Mouse (Mus musculus) heart, postnatal 36 days (tissue): Measurements from ENCODE around the gene Megf11. TPM values are rescaled to one million over a fixed set of nuclear protein-coding genes. Genes with fewer than 3 reads are reported as not detected.
A peak's percentile ranks its signal among the peaks of the same experiment; 100 is the strongest.
"Not testable (repeated sequence)": the region's sequence is repeated elsewhere in the genome, so short reads cannot be mapped to it uniquely, and the experiment has no call there.

Source experiments
- DNase-seq, 2 experiments: peaks; one replicate each; pipeline ENCODE4 v3.0.0; 2021 to 2022
- intact Hi-C: fragments of 180-260 bp; cut with DNase I; formaldehyde crosslinking; loops from one replicate; pipeline ENCODE4 v1.15.1; 2025
- total RNA-seq, 2 experiments: library from RNA; stranded (reverse); gene quantifications; 2 replicates each; pipeline ENCODE4 v1.2.3; 2021

Megf11 gene
- total RNA-seq, 2 experiments from 2014 or later, result 1.6 to 4.6 TPM

DNA sequence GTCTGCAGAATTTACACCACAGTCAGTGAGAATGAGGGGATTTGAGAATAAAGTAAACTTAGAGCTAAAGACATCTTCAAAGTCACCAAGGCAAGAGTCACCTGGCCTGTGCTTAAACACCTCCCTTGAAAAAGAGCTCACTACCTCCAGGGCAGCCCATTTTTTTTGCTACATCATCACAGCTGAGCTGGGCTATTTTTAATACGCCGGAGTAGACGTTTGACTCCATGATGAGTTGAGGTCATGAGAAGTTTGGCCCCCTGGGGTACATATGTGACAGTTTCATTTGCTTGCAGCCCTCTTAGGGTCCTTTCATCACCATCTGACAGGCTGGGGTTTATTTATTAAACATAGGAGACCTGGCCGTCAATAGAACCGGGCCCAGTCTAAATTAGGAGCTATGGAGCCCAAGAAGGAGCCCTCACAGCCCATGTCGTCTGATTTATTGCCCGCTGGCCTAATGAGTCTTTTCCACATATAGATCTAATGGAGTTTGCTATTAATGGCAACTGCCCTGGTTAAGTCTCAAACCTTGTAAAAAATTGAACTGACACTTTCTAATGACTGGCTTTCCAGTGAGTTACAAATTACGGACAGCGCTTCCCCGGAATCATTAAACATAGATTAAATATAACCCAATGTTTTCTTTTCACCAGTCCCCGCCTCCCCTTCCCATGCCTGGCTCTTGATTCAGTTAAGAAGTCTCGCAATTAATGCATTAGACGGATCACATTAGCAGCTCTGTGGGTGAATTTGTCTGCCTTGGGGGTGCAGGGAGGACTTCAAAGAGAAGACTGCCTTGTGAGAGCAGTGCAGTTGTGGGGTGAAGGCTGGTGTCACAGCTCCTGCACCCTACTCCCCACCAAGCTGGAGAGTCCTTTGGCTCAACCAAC lies 301.9 kb downstream of the Megf11 start:
- no peak for DNase-seq

DNA sequence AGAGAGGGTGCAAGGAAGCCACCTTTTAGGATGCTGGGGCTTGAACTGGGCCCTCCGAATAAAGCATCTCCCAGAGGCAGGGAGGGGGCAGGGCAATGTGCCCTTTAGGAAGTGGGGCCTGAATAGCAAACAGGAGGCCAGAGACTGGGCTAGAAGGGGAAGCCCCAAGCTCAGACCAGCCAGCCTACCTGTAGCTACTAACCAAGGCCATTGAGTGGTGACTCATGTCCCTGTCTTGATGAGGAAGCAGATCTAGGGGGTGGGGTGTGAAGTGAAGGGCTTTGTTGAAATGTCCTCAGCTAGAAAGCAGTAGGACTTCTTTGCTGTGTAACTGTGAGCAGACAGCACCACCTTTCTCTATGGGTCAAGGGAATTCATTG lies 302.6 kb downstream of the Megf11 start:
- intact Hi-C loops, result no loop called here
- DNase-seq, result no peak

More for the DNA sequence above, 301.9 kb downstream of the Megf11 start:
- intact Hi-C loops, result no loop called here

DNA sequence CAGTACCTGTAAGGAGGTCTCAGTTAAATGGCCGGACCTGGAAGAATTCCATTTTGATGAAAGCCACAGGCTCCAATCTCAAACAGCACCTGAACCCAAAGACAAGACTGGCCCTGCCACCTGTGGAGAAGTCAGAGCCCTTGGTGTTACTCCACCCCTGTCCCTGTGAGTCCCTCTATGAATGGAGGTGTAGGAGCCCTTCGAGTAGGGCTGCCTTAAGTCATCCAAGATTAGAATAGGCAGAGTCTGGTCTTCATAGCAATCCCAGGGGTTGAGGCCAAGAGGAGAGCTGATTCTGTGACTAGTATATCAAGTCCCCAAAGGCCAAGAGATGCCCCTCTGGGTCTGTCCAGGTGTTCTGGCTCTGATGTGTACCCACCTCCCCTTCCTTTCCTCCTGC lies 305.3 kb downstream of the Megf11 start:
- DNase-seq, result no peak
- intact Hi-C loops, result loop anchor here (2.0 kb wide), 1 partner anchor 296 kb away; no protein-coding TSS in a partner anchor

DNA sequence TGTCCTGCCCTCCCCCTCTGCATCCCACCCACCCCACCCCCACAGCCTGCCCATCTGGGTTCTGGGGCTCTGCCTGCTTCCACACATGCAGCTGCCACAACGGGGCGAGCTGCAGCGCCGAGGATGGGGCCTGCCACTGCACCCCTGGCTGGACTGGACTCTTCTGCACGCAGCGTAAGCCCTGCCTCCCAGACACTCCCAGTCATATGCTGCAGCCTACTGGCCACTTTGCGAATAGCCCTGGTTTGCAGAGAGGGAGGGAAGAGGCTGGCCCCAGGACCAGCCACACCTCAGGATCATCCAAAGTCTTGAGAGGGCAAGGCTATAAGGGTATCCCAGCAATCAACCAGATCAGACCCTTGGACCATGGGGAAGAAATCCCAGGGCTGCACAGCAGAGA lies 305.8 kb downstream of the Megf11 start:
- intact Hi-C loops, result loop anchor here (2.0 kb wide), 1 partner anchor 296 kb away; no protein-coding TSS in a partner anchor
- peak in 1 of 2 experiments; percentile 43 for DNase-seq

DNA sequence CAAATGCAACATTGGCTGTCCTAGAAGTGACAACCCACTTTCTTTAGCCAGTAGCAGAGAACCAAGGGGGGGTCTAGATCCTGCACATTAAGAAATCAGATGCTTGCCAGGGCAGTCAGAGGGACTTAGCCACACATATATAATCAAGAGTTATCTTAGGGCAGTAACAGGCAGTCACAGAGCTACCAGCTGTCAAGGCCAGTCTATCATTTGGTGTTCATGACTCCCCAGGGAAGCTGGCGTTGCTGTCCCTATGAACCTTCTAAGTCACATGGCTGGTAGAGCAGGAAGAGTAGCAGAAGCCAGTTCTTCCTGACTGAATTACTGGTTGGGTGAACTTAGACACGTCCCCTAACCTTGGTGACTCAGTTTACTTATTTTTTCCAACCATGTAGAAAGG lies 307.7 kb downstream of the Megf11 start:
- no peak for DNase-seq
- intact Hi-C loops, result loop anchor here (2.0 kb wide), 1 partner anchor 346 kb away; no protein-coding TSS in a partner anchor

DNA sequence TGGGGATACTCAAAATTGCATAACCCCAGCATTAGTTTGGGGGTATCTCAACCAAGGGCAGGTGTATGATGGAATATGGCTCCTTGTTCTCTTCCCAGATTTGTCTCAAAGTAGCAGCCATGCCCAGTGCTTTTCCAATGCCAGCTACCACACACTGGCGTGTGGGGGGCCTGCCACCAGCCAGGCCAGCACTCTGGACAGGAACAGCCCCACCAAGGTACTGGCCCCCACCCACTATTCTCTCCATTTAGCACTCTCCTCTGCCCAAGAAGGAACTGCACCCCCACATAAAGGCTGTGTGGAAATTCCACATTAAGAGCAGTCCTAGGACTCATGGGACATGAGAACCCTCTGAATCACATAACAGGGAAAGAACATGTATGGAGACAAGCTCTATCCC lies 309.8 kb downstream of the Megf11 start:
- DNase-seq, result no peak
- intact Hi-C loops, result no loop called here

DNA sequence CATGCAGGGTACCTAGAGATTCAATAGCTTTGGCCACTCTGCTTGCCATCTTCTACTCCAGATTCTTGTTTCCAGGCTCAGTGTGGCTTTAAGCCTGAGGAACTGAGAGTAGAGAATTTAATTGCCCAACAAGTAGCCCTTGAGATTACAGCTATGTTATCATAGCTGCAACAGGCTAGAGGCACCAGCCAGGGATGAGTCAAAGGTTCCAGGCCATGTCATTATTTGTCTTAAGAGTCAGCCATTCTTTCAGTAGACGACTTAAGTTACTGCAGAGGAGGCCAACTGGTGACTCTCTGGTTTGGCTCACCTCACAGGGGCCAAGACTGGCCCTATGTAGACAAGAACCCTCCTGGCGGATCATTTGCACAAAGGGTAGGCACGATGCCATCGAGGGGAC lies 311.0 kb downstream of the Megf11 start:
- peak in 1 of 2 experiments; percentile 14 for DNase-seq
- intact Hi-C loops, result no loop called here

DNA sequence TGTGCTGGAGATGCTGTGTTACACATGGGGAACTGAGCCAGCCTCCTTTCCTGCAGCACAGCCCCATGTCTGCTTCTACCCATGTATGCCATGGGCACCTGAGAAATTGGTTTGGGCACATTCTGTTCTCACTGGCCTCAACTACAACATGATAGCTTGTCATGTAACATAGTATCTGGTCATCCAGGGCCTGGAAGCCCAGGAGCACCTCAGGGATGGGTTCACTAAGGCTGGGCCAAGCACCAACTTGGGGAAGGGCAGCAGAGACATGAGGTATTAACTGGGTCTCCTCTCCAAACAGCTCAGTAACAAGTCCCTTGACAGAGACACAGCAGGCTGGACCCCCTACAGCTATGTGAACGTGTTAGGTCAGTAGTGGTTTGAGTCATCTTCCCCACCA lies 311.6 kb downstream of the Megf11 start:
- DNase-seq, result no peak
- intact Hi-C loops, result no loop called here

DNA sequence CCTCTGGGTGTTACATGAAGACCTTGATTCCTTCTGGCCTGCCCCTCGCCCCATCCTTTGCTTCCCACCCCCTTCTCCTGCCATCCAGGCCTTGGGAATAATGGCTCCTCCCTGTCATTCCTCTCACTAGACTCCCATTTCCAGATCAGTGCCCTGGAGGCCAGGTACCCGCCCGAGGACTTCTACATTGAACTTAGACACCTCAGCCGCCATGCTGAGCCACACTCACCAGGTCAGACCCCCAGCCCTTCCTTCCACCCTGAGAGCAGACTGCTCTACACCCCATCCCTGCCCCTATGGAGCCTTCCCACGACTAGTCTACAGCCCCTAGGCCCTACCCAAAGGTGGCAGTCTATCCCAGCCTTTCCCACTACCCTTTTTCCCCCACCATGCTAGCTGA lies 312.3 kb downstream of the Megf11 start:
- intact Hi-C loops, result no loop called here
- DNase-seq, result no peak

DNA sequence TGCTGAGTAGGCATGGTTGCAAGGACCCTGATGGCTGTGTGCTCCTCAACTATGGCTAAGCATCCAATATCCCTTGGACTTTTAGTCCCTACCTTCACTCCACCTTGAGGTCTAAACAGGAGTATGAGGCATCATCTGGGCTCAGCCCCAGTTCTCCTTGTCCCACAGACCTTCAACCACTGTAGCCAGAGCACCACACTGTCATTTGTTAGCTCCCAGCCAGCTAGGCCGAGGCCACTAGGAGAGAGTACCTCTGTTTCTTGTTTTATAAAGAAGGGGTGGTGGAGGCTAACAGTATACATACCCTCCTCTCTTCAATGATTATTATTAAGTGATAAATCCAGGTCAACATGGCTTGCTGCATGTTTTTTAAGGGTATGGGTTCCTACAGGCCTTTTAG lies 313.2 kb downstream of the Megf11 start:
- intact Hi-C loops, result no loop called here
- no peak for DNase-seq

DNA sequence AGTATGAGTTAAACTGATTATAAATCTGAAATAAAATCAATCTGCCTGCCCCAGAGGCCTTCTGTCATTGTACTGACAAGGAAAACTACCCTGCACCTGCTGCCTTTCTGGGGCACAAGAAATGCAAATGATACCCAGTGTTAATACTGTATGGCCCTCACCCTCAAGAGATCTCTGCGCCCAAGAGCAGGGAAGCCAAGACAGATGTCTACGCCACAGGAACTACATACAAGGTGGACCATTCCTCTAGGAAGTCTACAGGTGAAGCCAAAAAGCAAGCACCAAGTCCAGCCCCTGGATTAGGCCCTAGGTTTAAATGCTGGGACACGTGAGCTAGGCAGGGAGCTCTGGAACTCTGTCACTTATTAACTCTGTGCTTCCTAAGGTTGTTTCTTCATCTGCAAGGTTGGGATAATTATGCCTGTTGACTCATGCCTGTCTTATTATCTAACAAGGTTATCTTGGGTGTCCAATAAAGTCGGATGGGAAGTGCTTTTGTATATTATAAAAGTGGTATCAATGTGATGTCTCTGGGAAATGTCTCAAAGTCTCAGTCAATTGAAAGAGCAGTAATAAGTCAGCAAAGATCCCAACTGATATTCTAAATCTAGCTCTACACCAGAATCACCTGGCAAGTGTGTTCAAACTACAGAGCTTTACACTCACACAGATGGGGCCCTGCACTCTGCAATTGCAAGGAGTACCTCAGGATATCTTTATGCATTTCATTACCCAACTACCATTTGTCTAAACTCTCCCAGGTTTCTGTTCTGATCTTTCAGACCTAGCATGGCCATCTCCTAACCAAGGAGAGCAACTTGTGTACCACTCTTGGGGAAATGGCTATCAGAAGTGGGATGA lies 315.3 kb downstream of the Megf11 start:
- no peak for DNase-seq
- intact Hi-C loops, result no loop called here

DNA sequence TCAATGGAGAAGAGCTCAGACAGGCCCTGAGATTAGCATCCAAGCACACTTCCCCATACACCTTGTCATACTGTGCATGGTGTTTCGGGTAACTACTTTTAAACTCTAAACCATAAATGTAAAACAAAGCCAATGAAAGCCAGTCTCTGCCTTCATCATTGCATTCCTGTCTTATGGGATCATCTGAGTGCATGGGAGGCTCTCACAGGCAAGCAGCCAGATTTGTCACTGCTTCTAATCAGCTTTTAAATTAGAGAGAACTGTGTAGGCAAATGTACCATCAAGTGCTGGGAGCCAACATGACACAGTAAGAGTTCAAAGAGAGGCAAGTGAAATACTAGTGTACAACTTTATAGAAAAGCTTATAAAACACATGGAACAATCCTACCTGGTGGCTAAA lies 316.2 kb downstream of the Megf11 start:
- no peak for DNase-seq
- intact Hi-C loops, result no loop called here

DNA sequence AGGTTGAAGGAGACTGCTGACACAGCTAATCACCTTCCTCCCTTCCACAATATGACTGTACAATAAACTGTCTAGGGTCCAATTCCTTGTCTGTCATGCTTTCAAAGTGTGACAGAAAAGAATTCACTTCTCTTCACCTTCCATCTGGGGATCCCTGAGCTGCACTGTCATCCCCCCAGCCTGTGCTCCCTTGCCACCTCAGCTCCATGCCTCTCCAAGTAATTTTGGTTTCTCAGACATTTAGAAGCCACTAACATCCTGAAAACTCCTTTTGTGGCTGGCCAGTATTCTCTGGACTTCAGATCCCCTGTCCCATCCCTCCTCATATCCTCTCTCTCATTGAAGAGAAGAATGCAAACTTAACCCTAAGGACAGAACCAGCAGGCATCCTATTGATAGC lies 317.0 kb downstream of the Megf11 start:
- intact Hi-C loops, result no loop called here
- no peak for DNase-seq

DNA sequence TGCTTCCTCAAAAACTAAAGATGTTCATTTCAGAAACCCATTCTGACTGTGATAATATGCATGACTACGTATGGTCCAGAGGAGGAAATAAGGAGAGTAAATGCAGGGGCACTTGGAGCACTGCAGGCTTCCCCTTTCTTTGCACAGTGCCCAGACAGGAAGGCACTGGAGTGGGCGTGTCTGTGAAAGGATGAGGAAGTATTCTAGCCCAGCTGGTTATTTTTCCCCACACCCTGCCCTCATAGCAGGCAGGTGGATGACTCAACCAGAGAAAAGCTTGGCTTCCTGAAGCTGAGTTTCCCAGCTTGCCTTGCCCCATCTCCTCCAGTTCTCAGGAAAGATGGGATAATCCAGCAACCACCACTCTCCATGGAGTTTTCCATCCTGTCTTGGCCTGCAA lies 317.5 kb downstream of the Megf11 start:
- intact Hi-C loops, result no loop called here
- peak; percentile 17 to 25 for DNase-seq

DNA sequence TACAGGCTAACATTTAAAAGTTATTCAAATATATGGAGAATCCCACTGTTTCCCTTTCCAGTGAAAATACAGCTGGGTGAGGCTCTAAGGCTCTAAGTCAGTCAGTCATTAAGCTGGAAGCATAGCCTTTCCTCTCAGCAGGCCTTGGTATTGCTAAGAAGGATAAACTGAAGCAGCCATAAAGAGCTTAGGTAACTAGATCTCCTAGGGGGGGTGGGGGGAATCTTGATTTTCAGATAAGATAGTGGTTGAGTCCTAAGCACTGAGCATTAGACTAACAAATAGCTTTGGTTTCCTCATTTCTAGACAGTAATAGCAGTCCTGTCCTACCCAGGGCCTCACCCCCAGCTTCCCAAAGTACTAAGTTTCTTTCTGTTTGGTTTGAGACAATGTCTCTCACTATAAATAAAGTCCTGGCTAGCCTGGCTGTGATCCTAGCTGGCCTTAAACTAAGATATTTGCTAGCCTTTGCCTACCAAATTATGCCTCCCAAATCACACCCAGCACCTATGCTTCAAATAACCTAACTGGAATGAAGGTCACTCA lies 318.1 kb downstream of the Megf11 start:
- no peak for DNase-seq
- intact Hi-C loops, result no loop called here

DNA sequence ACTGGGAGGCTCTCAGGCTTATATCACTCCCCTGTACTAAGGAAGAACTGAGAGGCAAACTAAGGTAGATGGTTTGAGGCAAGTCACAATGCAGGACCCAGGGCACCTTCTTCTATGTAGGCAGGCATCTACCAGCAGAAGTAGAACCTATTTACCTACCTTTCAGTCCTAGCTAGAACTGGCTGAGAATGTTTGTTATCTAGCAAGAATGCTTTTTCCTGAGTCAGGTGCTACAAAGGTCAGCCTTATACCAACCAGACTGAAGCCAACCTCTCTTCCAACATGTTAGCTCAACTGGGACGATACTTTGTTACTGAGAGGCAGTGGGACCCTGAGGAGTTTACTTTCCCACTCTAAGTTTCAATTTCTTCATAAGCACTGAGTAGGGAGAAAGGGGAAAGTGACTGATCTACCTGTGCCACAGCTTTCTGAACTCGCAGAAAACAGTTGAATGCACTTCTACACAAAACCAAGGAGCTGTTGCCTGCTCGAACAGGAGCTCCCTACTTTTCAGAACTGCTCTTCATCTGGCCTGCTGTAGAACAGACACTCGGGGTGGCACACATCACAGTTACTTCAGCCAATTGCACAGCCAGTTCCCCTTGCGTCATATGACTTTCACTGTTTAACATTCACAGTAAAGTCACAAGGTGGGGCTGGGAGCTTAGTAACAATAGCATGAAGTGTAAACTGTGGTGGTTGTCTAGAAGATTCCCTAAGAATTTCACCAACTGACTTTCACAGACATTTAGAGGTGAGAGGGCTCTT lies 318.8 kb downstream of the Megf11 start:
- intact Hi-C loops, result no loop called here
- no peak for DNase-seq

DNA sequence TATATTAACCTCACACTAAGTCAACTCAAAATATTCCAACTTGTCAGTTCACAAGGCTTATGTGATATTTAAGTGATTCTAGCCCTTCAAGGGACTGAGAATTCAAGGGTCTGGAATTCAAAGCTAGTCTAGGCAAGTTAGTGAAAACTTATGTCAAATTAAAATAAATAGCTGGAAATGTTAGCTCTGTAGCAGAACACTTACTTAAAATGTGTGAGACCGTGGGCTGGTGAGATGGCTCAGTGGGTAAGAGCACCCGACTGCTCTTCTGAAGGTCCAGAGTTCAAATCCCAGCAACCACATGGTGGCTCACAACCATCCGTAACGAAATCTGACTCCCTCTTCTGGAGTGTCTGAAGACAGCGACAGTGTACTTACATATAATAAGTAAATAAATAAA lies 324.9 kb downstream of the Megf11 start:
- DNase-seq, intact Hi-C loops: not testable (repeated sequence)

DNA sequence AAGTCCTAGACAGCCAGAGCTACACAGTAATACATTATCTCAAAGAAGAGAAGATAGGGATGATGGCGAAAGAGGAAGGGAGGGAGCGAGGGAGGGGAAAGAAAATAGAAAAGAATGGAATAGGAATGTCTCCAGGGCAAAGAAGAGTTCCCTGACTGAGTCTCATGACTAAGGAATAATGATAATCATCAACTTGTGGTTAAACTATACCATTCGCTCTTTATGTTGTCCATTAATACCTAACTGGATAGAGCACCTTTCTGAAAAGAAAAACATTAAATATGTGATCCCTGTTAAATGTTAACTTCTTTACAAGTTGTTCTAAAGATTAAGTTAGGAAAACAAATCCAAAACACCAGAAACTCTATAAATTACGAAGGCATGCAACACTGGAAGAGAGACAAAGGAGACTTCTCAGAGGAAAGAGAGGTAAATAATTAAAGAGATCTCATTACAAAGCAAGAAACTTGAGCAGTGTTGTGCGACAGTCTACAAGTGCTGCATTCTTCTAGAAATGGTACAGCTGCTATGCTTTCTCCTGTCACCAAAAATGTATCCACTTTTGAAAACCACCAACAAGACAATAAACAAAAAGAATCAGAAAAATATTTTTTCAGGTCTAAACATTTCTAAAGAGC lies 334.2 kb downstream of the Megf11 start:
- no peak for DNase-seq
- intact Hi-C loops, result no loop called here

DNA sequence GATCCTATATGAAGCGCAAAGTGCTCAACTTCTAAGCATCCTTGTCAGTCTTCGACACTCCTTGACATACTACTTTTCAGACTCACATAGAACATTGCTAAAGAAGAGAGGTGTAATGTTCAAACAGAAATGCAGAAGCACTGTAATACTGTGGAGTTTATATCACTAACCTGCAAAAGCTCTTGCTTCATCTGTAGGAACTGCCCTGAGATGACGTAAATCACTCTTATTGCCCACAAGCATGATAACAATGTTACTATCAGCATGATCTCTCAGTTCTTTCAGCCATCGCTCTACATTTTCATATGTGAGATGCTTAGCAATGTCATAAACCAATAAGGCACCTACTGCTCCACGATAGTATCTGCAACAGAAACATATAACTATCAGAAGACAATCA lies 341.0 kb downstream of the Megf11 start:
- intact Hi-C loops, result no loop called here
- DNase-seq, result no peak

DNA sequence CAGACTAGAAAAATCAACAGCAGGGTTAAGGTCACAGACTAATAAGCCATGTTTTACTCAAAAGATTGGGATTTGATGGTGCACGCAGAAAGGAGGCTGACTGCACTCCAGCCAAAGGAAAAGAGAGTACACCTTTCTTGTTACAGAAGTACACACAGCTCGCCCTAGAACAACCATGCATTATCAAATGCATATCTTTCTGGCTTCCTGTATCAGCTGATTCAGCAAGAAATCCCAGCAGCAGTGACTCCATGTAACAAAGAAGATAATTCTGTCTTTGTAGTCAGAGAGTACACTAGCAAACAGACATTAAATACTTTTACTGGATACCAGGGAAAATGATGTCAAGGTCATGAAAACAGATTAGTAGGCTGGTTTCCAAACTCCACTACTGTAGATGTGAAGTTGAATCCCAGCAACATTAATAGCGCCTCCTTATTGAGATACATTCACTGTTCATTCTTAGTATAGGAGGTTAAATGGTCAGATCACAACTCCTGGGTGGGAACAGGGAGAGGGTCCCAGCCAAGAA lies 345.7 kb downstream of the Megf11 start:
- DNase-seq, result no peak
- intact Hi-C loops, result loop anchor here (10.0 kb wide), 1 partner anchor 386 kb away; the partner anchor contains the start of gene Dis3l
